Mouse (Mus musculus) granulocyte monocyte progenitor cell, adult 5-6 weeks (primary cell): ENCODE measurements at regions not wholly inside any gene's neighbourhood (a gene's known extent, or its start where the extent isn't known, plus 50 kb on each side); places are given as distances from the start of the nearest gene placed in this dataset.
"Not testable (repeated sequence)": the region's sequence is repeated elsewhere in the genome, so short reads cannot be mapped to it uniquely, and the experiment has no call there.

Experiments
- ATAC-seq: replicated peaks from 2 replicates; pipeline ENCODE4 v1.8.0; 2016; ENCODE audit warnings: mild to moderate bottlenecking, moderate TSS enrichment, inconsistent platforms; ENCODE audit not compliant: poor library complexity, severe bottlenecking

- no peak for ATAC-seq
Observed at GRCm38 (mm10) chr10:53482919-53483318, 103.2 kb upstream of the Cep85l start.

- ATAC-seq = peak; percentile 82
Observed at GRCm38 (mm10) chr10:53470200-53470599, 90.5 kb upstream of the Cep85l start.

- no peak for ATAC-seq
Observed at GRCm38 (mm10) chr10:53469611-53470010, 89.9 kb upstream of the Cep85l start.

GRCm38 (mm10) chr10:53468293-53468545, 88.5 kb upstream of the Cep85l start:
- ATAC-seq = no peak

- peak; percentile 69 for ATAC-seq
Observed at GRCm38 (mm10) chr10:53467472-53468292, 87.9 kb upstream of the Cep85l start.

- ATAC-seq = no peak
Observed at GRCm38 (mm10) chr10:53466851-53467250, 87.1 kb upstream of the Cep85l start.

- no peak for ATAC-seq
Observed at GRCm38 (mm10) chr10:53466261-53466660, 86.5 kb upstream of the Cep85l start.

GRCm38 (mm10) chr10:53464581-53464980, 84.8 kb upstream of the Cep85l start:
- ATAC-seq = no peak

GRCm38 (mm10) chr10:53464006-53464405, 84.3 kb upstream of the Cep85l start:
- no peak for ATAC-seq

GRCm38 (mm10) chr10:53463471-53463870, 83.7 kb upstream of the Cep85l start:
- no peak for ATAC-seq

GRCm38 (mm10) chr10:53462449-53463308, 82.9 kb upstream of the Cep85l start:
- no peak for ATAC-seq

- ATAC-seq = peak; percentile 92
Observed at GRCm38 (mm10) chr10:53461070-53461781, 81.5 kb upstream of the Cep85l start.

- ATAC-seq = not testable (repeated sequence)
Observed at GRCm38 (mm10) chr10:53459706-53460105, 80.0 kb upstream of the Cep85l start.

GRCm38 (mm10) chr10:53456027-53456713, 76.4 kb upstream of the Cep85l start:
- no peak for ATAC-seq

GRCm38 (mm10) chr10:53444789-53445188, 65.0 kb upstream of the Cep85l start:
- ATAC-seq = no peak

- ATAC-seq = peak; percentile 84
Observed at GRCm38 (mm10) chr10:53443443-53443842, 63.7 kb upstream of the Cep85l start.

- peak; percentile 90 for ATAC-seq
Observed at GRCm38 (mm10) chr10:53442912-53443311, 63.2 kb upstream of the Cep85l start.

GRCm38 (mm10) chr10:53440251-53440650, 60.5 kb upstream of the Cep85l start:
- no peak for ATAC-seq

- no peak for ATAC-seq
Observed at GRCm38 (mm10) chr10:53438388-53438787, 58.6 kb upstream of the Cep85l start.

- no peak for ATAC-seq
Observed at GRCm38 (mm10) chr10:53437724-53438123, 58.0 kb upstream of the Cep85l start.
